Mouse (Mus musculus) intestine, postnatal 0 days (tissue): Measurements from ENCODE around the gene Fnbp1. TPM values are rescaled to one million over a fixed set of nuclear protein-coding genes. Genes with fewer than 3 reads are reported as not detected.

Source experiments
- ATAC-seq: fragments of 200-750 bp; cut with Nextera tagmentation; 2 replicates; pipeline ENCODE4 v1.8.0; 2017; ENCODE audit warnings: mild to moderate bottlenecking, moderate TSS enrichment, moderate library complexity
- H3K27ac ChIP-seq: fragments of 300-500 bp; sonication (generic); 2 replicates; pipeline ENCODE4 v1.5.1; 2014; ENCODE audit warnings: mild to moderate bottlenecking, low read depth, low read length, moderate library complexity
- H3K27me3 ChIP-seq: fragments of 300-500 bp; sonication (generic); replicated peaks from 2 replicates; pipeline ENCODE4 v1.6.1; 2014; ENCODE audit warnings: low read length, mixed read lengths; ENCODE audit not compliant: control insufficient read depth, insufficient read depth
- H3K36me3 ChIP-seq: fragments of 300-500 bp; sonication (generic); 2 replicates; pipeline ENCODE4 v1.6.1; 2014; ENCODE audit warnings: mild to moderate bottlenecking, moderate library complexity; ENCODE audit not compliant: control insufficient read depth, insufficient read depth
- H3K4me1 ChIP-seq: fragments of 300-500 bp; sonication (generic); replicated peaks from 2 replicates; pipeline ENCODE4 v1.6.1; 2014; ENCODE audit warnings: antibody characterized with exemption, low read length, mixed read lengths; ENCODE audit not compliant: control insufficient read depth, insufficient read depth
- H3K4me2 ChIP-seq: fragments of 300-500 bp; sonication (generic); replicated peaks from 2 replicates; pipeline ENCODE4 v1.6.1; 2014; ENCODE audit warnings: low read depth, mild to moderate bottlenecking, moderate library complexity
- H3K4me3 ChIP-seq: fragments of 300-500 bp; sonication (generic); 2 replicates; pipeline ENCODE4 v1.5.1; 2014; ENCODE audit warnings: low read depth, low read length
- H3K9ac ChIP-seq: fragments of 300-500 bp; sonication (generic); 2 replicates; pipeline ENCODE4 v1.6.1; 2014; ENCODE audit warnings: mild to moderate bottlenecking, low read depth, low read length
- H3K9me3 ChIP-seq: fragments of 300-500 bp; sonication (generic); 2 replicates; pipeline ENCODE4 v1.6.1; 2016; ENCODE audit warnings: mixed run types; ENCODE audit not compliant: control insufficient read depth
- CTCF ChIP-seq: sonication (generic); IDR thresholded peaks from 2 replicates; pipeline ENCODE4 v1.5.1; 2016; ENCODE audit warnings: low read depth, mild to moderate bottlenecking, control low read depth, antibody characterized with exemption, moderate library complexity
- WGBS: fragments of 180-500 bp; shearing (Covaris S2); extraction: QIAGEN DNeasy Blood & Tissue Kit; methylation state at CpG from one replicate; pipeline ENCODE4 v1.1.7; 2014; 5-methylcytosine and 5-hydroxymethylcytosine counted together
- polyA plus RNA-seq: library from polyadenylated mRNA; unstranded; fragments of >200 nt; fragmentation: Nextera tagmentation; extraction: Ambion mirVana; gene quantifications from 2 replicates; pipeline ENCODE4 v1.2.1, GENCODE M21; 2015

Fnbp1 gene
- polyA plus RNA-seq, 1 experiment from 2014 or later = 10.4 TPM

GRCm38 (mm10) chr2:31025458-31025857 is 116.3 kb downstream of the Fnbp1 start:
- Histone ChIP-seq H3K9ac (no peak overlapping the region), H3K27me3 (no peaks in the 10 kb centered on the region), H3K4me2 (no peak overlapping the region), H3K36me3 (peaks cover 20% of the 10 kb centered on the region; the same call in 1 of the 2 replicates), H3K4me3 (no peak overlapping the region), H3K9me3 (no peaks in the 10 kb centered on the region), H3K27ac (no peak overlapping the region), H3K4me1 (no peaks in the 10 kb centered on the region)
- no peak for TF ChIP-seq CTCF
- 77% methylated on average over 3 of the region's 3 CpGs for WGBS
- no peak for ATAC-seq

GRCm38 (mm10) chr2:31024618-31025370 is 117.0 kb downstream of the Fnbp1 start:
- Histone ChIP-seq H3K27me3 (no peaks in the 10 kb centered on the region), H3K9me3 (no peaks in the 10 kb centered on the region), H3K4me2 (no peak overlapping the region), H3K27ac (no peak overlapping the region), H3K4me3 (no peak overlapping the region), H3K36me3 (peaks cover 24% of the 10 kb centered on the region; the same call in 1 of the 2 replicates), H3K9ac (no peak overlapping the region), H3K4me1 (no peaks in the 10 kb centered on the region)
- 26% methylated on average over 5 of the region's 5 CpGs for WGBS
- no peak for ATAC-seq
- TF ChIP-seq CTCF = peak; percentile 95

- WGBS = 76% methylated on average over 5 of the region's 5 CpGs
- ATAC-seq = no peak
- no peaks in the 10 kb centered on the region for H3K9me3 ChIP-seq
Observed at GRCm38 (mm10) chr2:31023940-31024339, 117.9 kb downstream of the Fnbp1 start.

GRCm38 (mm10) chr2:31020202-31020601 is 121.6 kb downstream of the Fnbp1 start:
- no peaks in the 10 kb centered on the region for H3K27me3 ChIP-seq
- no peak overlapping the region for H3K27ac ChIP-seq
- no peaks in the 10 kb centered on the region for H3K9me3 ChIP-seq
- peaks cover 41% of the 10 kb centered on the region; the same call in 1 of the 2 replicates for H3K36me3 ChIP-seq
- no peak overlapping the region for H3K9ac ChIP-seq
- no peaks in the 10 kb centered on the region for H3K4me1 ChIP-seq
- no peak overlapping the region for H3K4me3 ChIP-seq
- 85% methylated on average over 2 of the region's 2 CpGs for WGBS
- TF ChIP-seq CTCF = no peak
- ATAC-seq = no peak
- no peak overlapping the region for H3K4me2 ChIP-seq

More at GRCm38 (mm10) chr2:31023940-31024339, 117.9 kb downstream of the Fnbp1 start:
- H3K4me2 ChIP-seq = no peak overlapping the region
- no peak overlapping the region for H3K9ac ChIP-seq
- no peaks in the 10 kb centered on the region for H3K4me1 ChIP-seq
- H3K27me3 ChIP-seq = no peaks in the 10 kb centered on the region
- TF ChIP-seq CTCF = no peak
- H3K4me3 ChIP-seq = no peak overlapping the region
- H3K27ac ChIP-seq = no peak overlapping the region
- peaks cover 26% of the 10 kb centered on the region; the same call in 1 of the 2 replicates for H3K36me3 ChIP-seq

GRCm38 (mm10) chr2:31019011-31019410 is 122.8 kb downstream of the Fnbp1 start:
- Histone ChIP-seq H3K36me3 (peaks cover 41% of the 10 kb centered on the region; the same call in 1 of the 2 replicates), H3K9ac (no peak overlapping the region), H3K27me3 (no peaks in the 10 kb centered on the region), H3K4me2 (no peak overlapping the region), H3K9me3 (no peaks in the 10 kb centered on the region), H3K27ac (no peak overlapping the region), H3K4me3 (no peak overlapping the region), H3K4me1 (no peaks in the 10 kb centered on the region)
- TF ChIP-seq CTCF = no peak
- ATAC-seq = no peak
- 82% methylated on average over 8 of the region's 8 CpGs for WGBS

GRCm38 (mm10) chr2:31018519-31018918 is 123.3 kb downstream of the Fnbp1 start:
- H3K9me3 ChIP-seq = no peaks in the 10 kb centered on the region
- TF ChIP-seq CTCF = no peak
- ATAC-seq = no peak
- H3K4me3 ChIP-seq = no peak overlapping the region
- H3K9ac ChIP-seq = no peak overlapping the region
- H3K36me3 ChIP-seq = peaks cover 41% of the 10 kb centered on the region; the same call in 1 of the 2 replicates
- H3K27ac ChIP-seq = no peak overlapping the region
- no peaks in the 10 kb centered on the region for H3K4me1 ChIP-seq
- H3K4me2 ChIP-seq = no peak overlapping the region
- 87% methylated on average over 8 of the region's 8 CpGs for WGBS
- no peaks in the 10 kb centered on the region for H3K27me3 ChIP-seq
